Mouse (Mus musculus) forebrain, embryonic 14.5 days (tissue): ENCODE measurements around the gene Krt6a. TPM values are rescaled to one million over a fixed set of nuclear protein-coding genes. Genes with fewer than 3 reads are reported as not detected.

Experiments
- ATAC-seq: fragments of 200-750 bp; cut with Nextera tagmentation; 2 replicates; pipeline ENCODE4 v1.8.0; 2017; ENCODE audit warnings: mild to moderate bottlenecking, moderate library complexity
- DNase-seq: peaks from one replicate; pipeline ENCODE4 v3.0.0-alpha.2; 2015; ENCODE audit warnings: low spot score
- H3K27ac ChIP-seq: fragments of 300-500 bp; sonication (generic); 2 replicates; pipeline ENCODE4 v1.5.1; 2014; ENCODE audit warnings: low read depth, mild to moderate bottlenecking, control low read depth, low read length, moderate library complexity
- H3K27me3 ChIP-seq: fragments of 300-500 bp; sonication (generic); replicated peaks from 2 replicates; pipeline ENCODE4 v1.6.1; 2014; ENCODE audit warnings: low read length, control low read depth, mixed read lengths; ENCODE audit not compliant: control insufficient read depth, insufficient read depth
- H3K36me3 ChIP-seq: fragments of 300-500 bp; sonication (generic); 2 replicates; pipeline ENCODE4 v1.6.1; 2014; ENCODE audit warnings: low read length, control low read depth; ENCODE audit not compliant: control insufficient read depth, insufficient read depth
- H3K4me1 ChIP-seq: fragments of 300-500 bp; sonication (generic); 2 replicates; pipeline ENCODE4 v1.6.1; 2014; ENCODE audit warnings: antibody characterized with exemption, low read length, control low read depth; ENCODE audit not compliant: control insufficient read depth, insufficient read depth
- H3K4me2 ChIP-seq: fragments of 300-500 bp; sonication (generic); 2 replicates; pipeline ENCODE4 v1.6.1; 2014; ENCODE audit warnings: mild to moderate bottlenecking, control low read depth, low read length
- H3K4me3 ChIP-seq: fragments of 300-500 bp; sonication (generic); 2 replicates; pipeline ENCODE4 v1.5.1; 2014; ENCODE audit warnings: low read depth, low read length, control low read depth
- H3K9ac ChIP-seq: fragments of 300-500 bp; sonication (generic); 2 replicates; pipeline ENCODE4 v1.6.1; 2014; ENCODE audit warnings: mild to moderate bottlenecking, low read length, control low read depth, moderate library complexity
- H3K9me3 ChIP-seq: fragments of 300-500 bp; sonication (generic); replicated peaks from 2 replicates; pipeline ENCODE4 v1.6.1; 2016; ENCODE audit warnings: low read length, control low read depth, mixed read lengths; ENCODE audit not compliant: control insufficient read depth
- WGBS: fragments of 180-500 bp; shearing (Covaris S2); extraction: QIAGEN DNeasy Blood & Tissue Kit; methylation state at CpG from one replicate; pipeline ENCODE4 v1.1.7; 2014; 5-methylcytosine and 5-hydroxymethylcytosine counted together
- microRNA-seq: library from miRNA; unstranded; fragments of <30 nt; microRNA quantifications from one replicate; pipeline ENCODE4, GENCODE M21; 2016
- polyA plus RNA-seq: library from polyadenylated mRNA; unstranded; fragments of >200 nt; fragmentation: Nextera tagmentation; extraction: Ambion mirVana; gene quantifications from 2 replicates; pipeline ENCODE4 v1.2.1, GENCODE M21; 2014

The Krt6a gene
- polyA plus RNA-seq, 1 experiment from 2014 or later: not detected

DNA sequence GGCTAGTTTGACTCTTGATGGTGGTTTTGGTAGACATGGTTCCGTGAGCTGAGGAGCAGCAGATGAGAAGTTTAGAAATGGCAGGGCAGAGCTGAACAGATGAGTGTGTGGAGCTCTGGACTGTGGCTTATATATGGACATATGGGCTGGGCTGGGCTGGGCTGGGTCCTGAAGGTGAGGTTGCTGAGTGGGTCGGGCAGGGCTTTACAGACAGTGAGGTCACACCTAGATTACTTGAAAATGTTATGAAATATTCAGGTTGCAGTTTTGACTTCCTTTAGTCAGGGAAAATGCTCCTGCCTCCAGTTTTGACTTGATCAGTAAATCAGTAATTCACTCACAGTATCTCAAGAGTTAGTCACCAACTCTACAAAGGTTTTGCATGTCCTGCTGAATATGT, 13.9 kb downstream of the Krt6a start, which contains the start of gene Krt6b:
Krt6b (minus strand) TSS at position 101 of the 400 bp plus-strand sequence.
- 86% methylated on average over 2 of the region's 2 CpGs for WGBS
- Histone ChIP-seq H3K9ac (no peak within 1 kb of the TSS), H3K4me1 (no peaks in the 10 kb centered on the region), H3K4me3 (no peak within 1 kb of the TSS), H3K27ac (no peak within 1 kb of the TSS), H3K27me3 (no peaks in the 10 kb centered on the region), H3K4me2 (no peak within 1 kb of the TSS), H3K9me3 (no peaks in the 10 kb centered on the region), H3K36me3 (no peaks in the 10 kb centered on the region)
- DNase-seq (no peak), ATAC-seq (no peak)

DNA sequence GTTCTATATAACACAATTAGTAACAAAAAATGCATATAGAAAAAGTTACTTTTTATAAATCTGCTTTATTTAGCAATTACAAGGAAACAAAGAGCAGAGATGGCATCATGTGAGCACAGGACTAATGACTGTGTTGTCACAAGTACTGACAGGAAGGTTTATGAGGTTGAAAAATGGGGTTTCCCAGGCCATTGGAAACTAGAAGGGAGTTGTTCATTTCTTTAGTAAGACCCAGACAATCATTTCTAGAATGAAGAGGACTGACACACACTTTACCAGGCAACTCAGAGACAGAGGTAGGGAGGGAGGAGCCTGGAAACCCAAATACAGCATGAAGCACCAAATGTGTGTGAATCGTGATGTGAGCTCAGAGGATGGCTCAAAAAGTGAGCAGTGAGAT, 18.1 kb downstream of the Krt6a start:
- H3K4me3 ChIP-seq: no peak overlapping the region
- 90% methylated on average over 1 of the region's 1 CpGs for WGBS
- H3K27ac ChIP-seq: no peak overlapping the region
- ATAC-seq: no peak
- no peaks in the 10 kb centered on the region for H3K4me1 ChIP-seq
- no peak for DNase-seq
- no peak overlapping the region for H3K4me2 ChIP-seq
- H3K9ac ChIP-seq: no peak overlapping the region
- H3K36me3 ChIP-seq: no peaks in the 10 kb centered on the region
- H3K27me3 ChIP-seq: no peaks in the 10 kb centered on the region
- H3K9me3 ChIP-seq: no peaks in the 10 kb centered on the region

GRCm38 (mm10) chr15:101652736-101653265, 41.3 kb downstream of the Krt6a start:
- H3K9ac ChIP-seq: no peak overlapping the region
- no peak overlapping the region for H3K4me3 ChIP-seq
- H3K27me3 ChIP-seq: no peaks in the 10 kb centered on the region
- no peak for ATAC-seq
- H3K27ac ChIP-seq: no peak overlapping the region
- no peaks in the 10 kb centered on the region for H3K9me3 ChIP-seq
- WGBS: 93% methylated on average over 5 of the region's 5 CpGs
- DNase-seq: peak; percentile 30
- no peaks in the 10 kb centered on the region for H3K4me1 ChIP-seq
- H3K36me3 ChIP-seq: no peaks in the 10 kb centered on the region
- no peak overlapping the region for H3K4me2 ChIP-seq

DNA sequence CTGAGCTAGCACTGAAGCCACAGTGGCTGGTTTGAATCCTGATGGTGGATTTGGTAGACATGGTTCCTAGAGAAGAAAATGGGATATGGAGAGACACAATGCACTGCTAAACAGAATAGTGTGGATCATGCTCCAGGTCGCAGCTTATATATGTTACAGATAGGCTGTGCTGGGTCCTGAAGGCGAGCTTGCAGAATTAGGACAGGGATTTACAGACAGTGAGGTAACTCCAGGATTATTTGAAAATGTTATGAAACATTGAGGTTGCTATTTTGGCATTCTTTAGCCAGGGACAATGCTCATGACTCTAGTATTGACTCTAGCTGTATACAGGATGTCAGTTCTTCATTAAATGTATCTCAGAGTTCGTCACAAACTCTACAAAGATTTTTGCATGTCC, 46.8 kb downstream of the Krt6a start, which contains the start of gene Gm5478:
Gm5478 (minus strand) TSS at position 101 of the 400 bp plus-strand sequence.
- H3K27ac ChIP-seq: no peak within 1 kb of the TSS
- H3K4me2 ChIP-seq: no peak within 1 kb of the TSS
- no peaks in the 10 kb centered on the region for H3K36me3 ChIP-seq
- no peaks in the 10 kb centered on the region for H3K27me3 ChIP-seq
- 83% methylated on average over 3 of the region's 3 CpGs for WGBS
- H3K4me3 ChIP-seq: no peak within 1 kb of the TSS
- ATAC-seq: no peak
- DNase-seq: no peak
- no peak within 1 kb of the TSS for H3K9ac ChIP-seq
- H3K4me1 ChIP-seq: no peaks in the 10 kb centered on the region
- no peaks in the 10 kb centered on the region for H3K9me3 ChIP-seq

Small RNA genes within 50 kb of the gene (microRNA-seq; reads per million reads assigned to microRNA genes)
- gene Gm44323 (not detected), gene Gm44342 (not detected), gene Gm44383 (not detected), gene Gm44479 (not detected)

Other genes starting within 250 kb of the Krt6a start
- gene Krt88, start 246.6 kb downstream of the Krt6a start, polyA plus RNA-seq: not detected in 2 replicates
- gene Krt81, start 230.6 kb downstream of the Krt6a start, polyA plus RNA-seq: not detected in 2 replicates
- gene Krt86, start 220.8 kb downstream of the Krt6a start, polyA plus RNA-seq: not detected in 2 replicates
- not detected in 2 replicates for gene Krt83, start 202.8 kb downstream of the Krt6a start, polyA plus RNA-seq
- gene Gm49425, start 177.0 kb downstream of the Krt6a start, polyA plus RNA-seq: not detected in 2 replicates
- not detected in 2 replicates for gene Krt84, start 161.5 kb downstream of the Krt6a start, polyA plus RNA-seq
- not detected in 2 replicates for gene Krt82, start 143.6 kb downstream of the Krt6a start, polyA plus RNA-seq
- gene Krt90, start 131.4 kb downstream of the Krt6a start, polyA plus RNA-seq: 0.09 and 0.10 TPM in 2 replicates
- gene Krt75, start 120.4 kb downstream of the Krt6a start, polyA plus RNA-seq: 0.06 TPM in 1 of 2 replicates, not detected in the other
- gene Gm5414, start 66.1 kb downstream of the Krt6a start, polyA plus RNA-seq: not detected in 2 replicates
- gene Gm5478, start 46.9 kb downstream of the Krt6a start, polyA plus RNA-seq: not detected in 2 replicates
- gene Krt6b, start 14.0 kb downstream of the Krt6a start, polyA plus RNA-seq: not detected in 2 replicates
- not detected in 2 replicates for gene Krt5, start 18.6 kb upstream of the Krt6a start, polyA plus RNA-seq
- gene Krt71, start 48.8 kb upstream of the Krt6a start, polyA plus RNA-seq: not detected in 2 replicates
- not detected in 2 replicates for gene Krt72, start 92.2 kb upstream of the Krt6a start, polyA plus RNA-seq
- 0.36 and 0.81 TPM in 2 replicates for gene Krt73, start 108.0 kb upstream of the Krt6a start, polyA plus RNA-seq
- not detected in 2 replicates for gene Krt2, start 123.9 kb upstream of the Krt6a start, polyA plus RNA-seq
- 5.2 and 7.0 TPM in 2 replicates for gene Krt1, start 156.5 kb upstream of the Krt6a start, polyA plus RNA-seq
- gene Krt77, start 175.4 kb upstream of the Krt6a start, polyA plus RNA-seq: 0.32 and 0.91 TPM in 2 replicates
- not detected in 2 replicates for gene Krt76, start 198.6 kb upstream of the Krt6a start, polyA plus RNA-seq
- not detected in 2 replicates for gene Krt4, start 230.4 kb upstream of the Krt6a start, polyA plus RNA-seq
- 0.10 and 0.27 TPM in 2 replicates for gene Krt79, start 246.0 kb upstream of the Krt6a start, polyA plus RNA-seq